Mouse (Mus musculus): ENCODE measurements around the gene Ushbp1.
A peak's percentile ranks its signal among the peaks of the same experiment; 100 is the strongest.

The Ushbp1 gene

DNA sequence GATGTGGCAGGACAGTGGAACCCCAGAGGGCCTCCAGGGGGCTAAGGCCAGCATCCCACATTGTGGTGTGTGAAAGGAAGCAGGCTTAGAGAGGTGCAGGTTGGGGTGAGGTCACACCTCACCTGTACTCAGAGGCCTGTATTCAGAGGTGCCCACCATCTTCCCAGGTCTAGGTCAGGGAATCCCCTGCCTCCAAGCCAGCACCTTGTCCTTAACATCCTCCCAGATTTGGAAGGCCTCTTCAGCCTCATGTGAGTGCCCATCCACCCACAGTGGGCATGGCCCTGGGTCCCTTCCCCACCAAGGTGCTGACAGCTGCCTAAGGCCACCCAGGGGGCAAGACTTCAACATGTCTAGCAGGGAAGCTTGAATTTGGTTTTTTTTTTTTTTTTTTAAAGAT, 5.9 kb upstream of the Ushbp1 start:
- no peak for TF ChIP-seq GATA4 (IDR thresholded peaks at IDR 0.05; ENCODE audit: insufficient replicate concordance, low read length)

DNA sequence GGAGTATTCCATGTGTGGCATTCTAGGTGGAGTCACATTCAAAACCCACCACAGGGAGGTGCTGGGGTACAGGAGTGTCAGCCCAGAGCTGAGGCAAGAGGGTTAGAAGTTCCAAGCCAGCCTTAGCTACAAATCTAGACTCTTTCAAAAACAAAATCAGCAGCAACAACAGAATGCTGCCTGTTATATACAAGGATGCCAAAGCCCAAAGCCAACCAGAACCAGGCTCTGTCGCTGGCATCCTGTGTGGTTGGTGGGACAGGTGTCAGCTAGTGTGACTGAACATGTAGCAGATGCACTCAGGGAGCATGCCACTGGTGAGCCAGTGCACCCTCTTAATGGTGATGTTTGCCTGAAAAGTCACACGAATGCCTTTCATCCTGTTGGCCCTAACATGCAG, 5.2 kb upstream of the Ushbp1 start:
- no peak for TF ChIP-seq GATA4 (IDR thresholded peaks at IDR 0.05; ENCODE audit: insufficient replicate concordance, low read length)

DNA sequence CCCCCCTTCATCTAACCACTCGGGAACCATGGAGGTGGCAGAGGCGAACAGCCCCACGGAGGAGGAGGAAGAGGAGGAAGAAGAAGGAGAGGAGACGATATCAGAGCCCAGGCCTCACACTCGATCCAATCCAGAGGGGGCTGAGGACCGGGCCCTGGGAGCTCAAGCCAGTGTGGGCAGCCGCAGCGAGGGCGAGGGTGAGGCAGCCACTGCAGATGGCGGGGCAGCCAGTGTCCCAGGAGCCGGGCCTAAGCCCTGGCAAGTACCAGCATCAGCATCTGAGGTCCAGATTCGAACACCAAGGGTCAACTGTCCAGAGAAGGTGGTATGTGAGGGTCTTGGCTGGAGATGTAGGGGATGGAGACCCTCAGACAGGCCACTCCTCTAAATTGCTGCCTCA, 2.1 kb upstream of the Ushbp1 start:
- TF ChIP-seq GATA4 (IDR thresholded peaks at IDR 0.05; ENCODE audit: insufficient replicate concordance, low read length): no peak

DNA sequence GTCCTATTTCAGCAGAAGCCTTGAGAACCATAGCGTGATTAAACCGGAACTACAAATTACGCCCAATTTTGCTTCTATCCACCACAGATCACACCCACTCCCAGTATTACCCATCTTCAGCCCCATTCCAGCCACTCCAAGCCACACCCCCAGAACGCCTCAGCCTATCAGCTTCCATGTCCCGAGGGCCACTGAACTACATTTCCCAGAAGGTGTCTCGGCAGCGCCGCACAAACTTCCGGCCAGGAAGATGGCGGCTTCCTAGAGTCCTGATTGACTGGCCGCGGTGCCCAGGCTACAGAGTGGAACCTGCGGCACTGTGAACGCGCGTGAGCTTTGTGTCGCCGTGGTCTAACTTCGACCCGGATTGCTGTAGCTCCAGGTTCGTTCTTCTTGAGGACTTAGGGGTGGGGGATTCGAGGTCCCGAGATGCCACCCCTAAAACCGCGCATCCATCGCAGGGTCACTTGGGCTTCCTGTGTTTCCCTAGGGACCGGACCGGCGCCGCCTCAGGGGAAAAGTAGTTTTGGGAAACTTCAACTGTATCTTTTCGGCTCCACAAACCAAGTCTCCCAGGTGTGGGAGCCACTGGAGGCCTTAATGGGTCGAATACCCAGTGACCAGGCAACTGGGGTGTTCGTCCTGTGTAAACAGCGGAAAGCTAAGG, 1.2 kb upstream of the Ushbp1 start, which contains the start of gene Babam1:
Gene Babam1 (plus strand): TSS at position 223 of the 667 bp plus-strand sequence.
- 0 out of 2 replicates have a peak, but pooled peaks have one; percentile 35 for TF ChIP-seq GATA4 (IDR thresholded peaks at IDR 0.05; ENCODE audit: insufficient replicate concordance, low read length)

DNA sequence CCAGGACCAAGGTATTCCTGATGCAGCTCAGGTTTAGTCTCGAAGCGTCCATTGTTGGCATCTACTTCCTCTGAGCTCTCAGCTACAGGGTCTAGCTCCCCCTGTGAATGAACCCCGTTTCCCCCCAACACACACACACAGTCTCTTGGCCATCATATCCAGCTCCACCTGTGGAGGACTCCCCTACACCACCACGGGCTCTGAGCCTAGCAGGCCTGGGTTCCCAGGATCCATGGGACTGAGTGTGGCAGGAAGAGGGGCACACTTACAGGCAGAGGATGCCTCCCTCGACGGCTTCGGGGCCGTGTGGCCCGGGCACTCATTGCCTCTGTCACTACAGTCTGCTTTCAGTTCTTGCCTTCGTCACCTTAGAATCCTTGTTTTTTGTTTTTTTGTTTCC, 531 bp downstream of the Ushbp1 start:
- TF ChIP-seq GATA4 (IDR thresholded peaks at IDR 0.05; ENCODE audit: insufficient replicate concordance, low read length): no peak

DNA sequence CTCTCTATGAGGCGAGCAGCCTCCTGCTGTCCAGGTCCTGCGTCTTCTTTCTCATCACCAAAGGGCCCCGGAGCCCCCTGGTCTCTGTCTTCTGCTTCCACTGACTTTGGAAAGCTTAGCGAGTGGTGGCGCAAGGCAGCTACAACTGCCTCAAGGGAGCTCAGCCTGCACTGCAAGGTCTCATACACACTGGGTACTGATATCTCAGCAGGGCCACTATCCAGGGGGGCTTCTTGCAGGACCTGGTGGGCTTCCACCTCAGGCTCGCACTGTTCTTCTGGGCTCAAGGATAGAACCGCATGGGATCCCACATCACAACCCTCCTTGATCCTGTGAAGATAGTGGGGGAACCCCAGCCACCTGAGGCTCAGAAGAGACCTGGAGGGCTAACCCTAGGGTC, 1.1 kb downstream of the Ushbp1 start:
- TF ChIP-seq GATA4 (IDR thresholded peaks at IDR 0.05; ENCODE audit: insufficient replicate concordance, low read length): no peak

DNA sequence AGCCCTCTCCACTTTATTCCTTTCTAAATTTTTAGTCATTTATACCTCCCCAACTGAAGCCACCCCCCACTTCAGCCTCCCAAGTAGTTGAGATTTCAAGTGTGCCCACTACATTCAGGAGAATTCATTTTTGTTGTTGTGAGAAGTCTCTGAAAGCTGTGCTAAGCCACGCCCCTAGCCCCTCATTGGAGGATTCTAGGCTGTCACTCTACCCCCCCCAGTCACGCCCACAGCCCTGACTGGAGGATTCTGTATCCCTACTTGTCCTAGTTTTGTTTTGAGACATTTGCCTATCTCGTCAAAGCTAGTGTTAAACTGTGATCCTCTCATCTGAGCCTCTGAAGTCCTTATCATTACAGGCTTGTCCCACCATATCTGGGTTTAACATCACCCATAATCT, 2.7 kb downstream of the Ushbp1 start:
- no peak for TF ChIP-seq GATA4 (IDR thresholded peaks at IDR 0.05; ENCODE audit: insufficient replicate concordance, low read length)

DNA sequence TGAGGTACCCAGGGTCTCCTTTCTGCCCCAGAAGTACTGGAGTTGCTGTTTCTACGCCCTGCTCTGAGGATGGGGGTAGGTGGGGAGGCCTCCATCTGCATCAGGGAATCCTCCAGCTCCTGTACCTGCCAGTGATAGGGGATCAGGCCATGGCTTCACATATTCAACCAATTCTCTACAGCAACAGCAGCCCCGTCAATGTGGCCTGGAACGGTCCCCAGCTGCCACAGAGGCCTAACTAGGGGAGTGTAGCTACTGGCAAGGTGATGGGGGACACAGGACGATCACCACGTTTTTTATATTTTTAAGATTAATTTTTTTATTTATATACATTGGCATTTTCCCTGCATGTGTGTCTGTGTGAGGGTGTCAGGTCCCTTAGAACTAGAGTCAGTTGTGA, 3.2 kb downstream of the Ushbp1 start:
- no peak for TF ChIP-seq GATA4 (IDR thresholded peaks at IDR 0.05; ENCODE audit: insufficient replicate concordance, low read length)

DNA sequence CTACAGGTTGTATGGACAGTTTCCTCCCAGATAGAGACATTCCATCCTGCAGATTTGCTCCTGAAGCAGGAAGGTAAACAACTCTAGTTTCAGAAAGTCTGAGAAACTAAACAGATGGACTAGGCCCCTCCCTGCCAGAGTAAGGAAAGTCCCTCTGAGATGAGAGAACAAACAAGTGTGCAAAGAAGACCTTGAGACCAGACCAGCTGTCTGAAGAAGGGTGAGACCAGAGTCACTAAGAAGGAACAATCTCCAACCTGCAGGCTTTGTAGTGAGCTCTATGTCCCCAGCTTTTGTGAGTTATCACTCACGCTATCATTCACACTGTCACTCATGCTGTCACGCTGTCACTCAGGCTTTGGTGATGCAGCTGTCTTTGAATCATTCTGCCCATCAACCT, 3.9 kb downstream of the Ushbp1 start:
- TF ChIP-seq GATA4 (IDR thresholded peaks at IDR 0.05; ENCODE audit: insufficient replicate concordance, low read length): no peak

DNA sequence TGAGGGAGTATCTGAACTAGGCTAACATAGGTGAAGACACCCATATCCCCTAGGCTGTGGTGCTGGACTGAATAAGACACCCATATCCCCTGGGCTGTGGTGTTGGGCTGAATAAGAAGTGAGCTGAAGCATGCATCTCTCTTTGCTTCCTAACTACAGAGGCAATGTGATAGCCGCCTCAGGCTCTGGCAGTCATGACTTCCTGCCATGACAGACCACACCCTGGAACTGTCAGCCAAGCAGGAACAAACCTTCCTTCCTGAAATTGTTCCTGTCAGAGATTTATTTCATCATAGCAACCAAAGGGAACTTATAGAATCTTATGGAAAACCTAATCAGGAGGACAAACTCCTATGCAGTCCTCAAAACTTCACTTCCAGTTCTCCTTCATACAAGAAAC, 7.3 kb downstream of the Ushbp1 start:
- TF ChIP-seq GATA4 (IDR thresholded peaks at IDR 0.05; ENCODE audit: insufficient replicate concordance, low read length): peak; percentile 49; the same call in 1 of the 2 replicates

DNA sequence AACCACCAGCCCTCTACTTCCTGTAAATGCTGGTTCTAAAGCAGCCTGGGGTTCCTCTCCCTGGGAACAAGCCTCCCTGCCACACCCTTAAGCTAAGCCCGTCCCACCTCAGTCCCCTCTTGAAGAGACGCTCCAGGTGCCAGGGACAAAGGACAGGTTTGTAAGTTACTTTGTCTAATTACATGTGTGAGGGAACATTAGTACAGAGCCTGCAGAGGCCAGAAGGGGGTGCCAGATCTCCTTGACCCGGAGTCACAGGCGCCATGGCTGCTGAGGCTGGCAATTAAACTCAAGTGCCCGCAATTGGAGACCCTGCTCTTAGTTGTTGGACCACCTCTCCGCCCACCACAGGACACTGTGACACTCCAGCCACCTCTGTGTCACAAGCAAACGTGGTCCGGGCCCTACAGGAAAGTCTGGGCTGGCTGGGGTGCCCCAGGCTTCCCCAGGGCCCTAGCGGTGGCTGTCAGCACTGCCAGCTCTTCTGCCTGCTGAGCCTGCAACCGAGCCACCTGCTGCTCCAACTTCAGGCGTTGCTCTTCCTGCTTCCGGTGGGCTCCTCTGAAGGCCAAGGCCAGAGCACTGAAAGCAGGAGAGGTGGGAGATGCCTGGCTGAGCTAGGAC, 10.3 kb downstream of the Ushbp1 start:
- TF ChIP-seq GATA4 (IDR thresholded peaks at IDR 0.05; ENCODE audit: insufficient replicate concordance, low read length): no peak

DNA sequence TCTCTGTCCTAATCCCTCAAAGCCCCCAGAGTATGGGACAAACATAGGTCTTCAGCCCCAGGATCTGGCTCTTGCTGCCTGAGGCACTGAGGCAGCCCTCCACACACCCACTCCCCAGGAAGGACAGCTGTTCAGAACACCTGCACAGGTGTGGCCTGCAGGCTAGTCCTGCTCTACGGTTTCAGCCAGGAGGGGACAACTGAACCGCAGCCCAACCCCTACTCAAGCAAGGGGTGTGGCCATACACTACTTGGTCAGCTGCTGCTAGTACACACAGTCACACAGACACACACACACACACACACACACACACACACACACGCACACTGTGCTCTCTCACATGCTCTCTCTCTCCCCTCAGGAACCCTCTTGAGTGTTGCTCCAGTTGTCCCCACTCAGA, 11.7 kb downstream of the Ushbp1 start:
- no peak for TF ChIP-seq GATA4 (IDR thresholded peaks at IDR 0.05; ENCODE audit: insufficient replicate concordance, low read length)

DNA sequence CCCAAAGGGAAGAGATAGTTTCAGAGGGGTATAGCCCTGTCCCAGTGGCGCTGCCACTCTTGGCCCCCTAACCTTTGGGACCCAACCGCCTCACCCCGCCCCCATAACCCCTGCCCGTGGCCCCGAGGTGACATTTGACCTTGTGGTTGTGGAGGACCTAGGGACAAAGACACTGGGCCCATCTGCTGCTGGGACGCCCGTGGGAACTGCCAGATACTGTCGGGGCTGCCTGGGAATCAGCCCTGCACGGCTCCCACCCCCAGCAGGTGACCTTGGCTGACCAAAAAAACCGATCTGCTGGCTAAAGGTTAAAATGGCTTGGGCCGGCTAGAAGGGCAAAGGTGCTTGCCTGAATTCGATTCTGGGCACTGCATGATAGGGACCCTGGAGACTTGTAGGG, 12.2 kb downstream of the Ushbp1 start:
- no peak for TF ChIP-seq GATA4 (IDR thresholded peaks at IDR 0.05; ENCODE audit: insufficient replicate concordance, low read length)

DNA sequence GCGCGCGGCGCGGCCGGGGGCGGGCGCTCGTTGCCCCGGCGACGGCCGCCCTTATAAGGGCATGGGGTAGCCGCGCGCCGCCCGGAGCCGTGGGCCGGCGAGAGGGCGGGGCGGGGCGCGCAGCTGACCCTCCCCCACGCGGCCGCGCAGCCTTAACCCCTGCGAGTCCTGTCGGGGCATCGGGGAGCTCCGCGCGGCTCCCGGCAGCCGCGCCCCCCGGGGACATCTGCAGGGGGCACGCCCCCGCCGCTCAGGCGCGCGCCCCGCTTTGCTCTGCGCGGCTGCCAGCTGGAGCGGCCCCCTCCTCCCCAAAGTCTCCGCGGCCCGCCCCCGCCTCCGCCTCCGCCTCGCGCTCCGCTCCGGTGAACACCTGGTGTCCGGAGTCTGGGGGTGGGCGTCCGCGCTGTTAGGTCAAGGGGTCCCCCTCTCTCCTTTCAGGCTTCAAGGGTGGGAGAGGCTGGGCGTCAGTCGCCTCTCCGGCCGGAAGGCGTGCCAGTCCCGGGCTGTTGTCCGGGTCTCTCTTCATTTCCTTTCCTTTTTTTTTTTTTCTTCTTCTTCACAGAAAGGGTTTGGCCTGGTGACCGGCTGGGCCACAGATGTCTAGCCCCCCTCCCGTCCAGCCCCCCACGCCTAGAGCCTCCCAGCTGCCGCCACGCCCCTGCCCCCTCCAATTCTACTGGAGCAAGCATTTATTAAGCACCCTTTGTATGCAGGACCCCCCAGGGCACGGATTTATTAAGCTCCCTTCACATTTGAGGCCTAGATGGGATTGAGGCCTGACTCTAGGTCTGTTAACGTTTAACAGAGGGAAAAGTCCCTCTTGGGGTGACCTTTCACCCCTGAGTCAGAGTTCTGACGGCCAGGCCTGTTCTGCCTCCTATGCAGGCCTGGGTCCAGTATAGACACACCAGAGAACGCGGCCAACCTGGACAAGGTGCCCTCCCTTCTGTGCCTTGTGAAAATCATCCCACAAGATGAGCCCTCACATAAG, 13.3 kb downstream of the Ushbp1 start:
- TF ChIP-seq GATA4 (IDR thresholded peaks at IDR 0.05; ENCODE audit: insufficient replicate concordance, low read length): no peak

DNA sequence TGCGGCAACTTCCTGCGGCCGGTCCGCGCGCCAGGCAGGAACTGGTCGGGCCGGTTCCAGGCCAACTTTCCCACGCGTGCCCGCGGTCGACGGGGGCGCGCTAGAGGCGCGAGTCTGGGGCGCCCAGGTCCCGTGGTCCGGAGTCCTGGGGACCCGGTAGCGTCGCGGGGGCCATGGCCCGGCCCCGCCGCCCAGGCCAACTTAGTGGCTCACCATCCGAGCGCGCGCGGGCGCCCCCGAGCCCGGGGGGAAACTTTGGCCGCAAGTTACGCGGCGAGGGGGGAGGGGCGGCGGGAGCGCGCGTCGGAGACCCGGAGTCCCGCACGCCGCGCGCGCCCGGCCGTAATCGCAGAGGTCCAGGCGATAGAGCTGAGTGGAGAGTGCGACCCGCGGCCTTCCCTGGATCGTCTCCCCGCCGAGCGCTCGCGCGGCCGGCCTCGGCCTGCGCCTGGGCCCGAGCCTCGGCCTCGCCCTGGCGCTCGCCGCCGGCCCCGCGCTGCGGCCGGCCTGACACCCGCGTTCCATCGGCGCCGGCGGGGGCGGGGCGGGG, 14.1 kb downstream of the Ushbp1 start, which contains the start of gene Nr2f6:
Gene Nr2f6 (minus strand): TSS at position 540 of the 550 bp plus-strand sequence.
- TF ChIP-seq GATA4 (IDR thresholded peaks at IDR 0.05; ENCODE audit: insufficient replicate concordance, low read length): no peak

Data from liver, adult (tissue).